Mouse (Mus musculus) bone marrow, adult 2 months (tissue): ENCODE data around the gene Fam208b.

Experiments used
- CTCF ChIP-seq: fragments of 200-500 bp; IDR thresholded peaks from 2 replicates; pipeline ENCODE4 v1.5.1; 2011; ENCODE audit warnings: low read length, control low read depth; ENCODE audit not compliant: control insufficient read depth, insufficient read depth
- POLR2A ChIP-seq: fragments of 200-500 bp; IDR thresholded peaks from 2 replicates; pipeline ENCODE4 v1.6.1; 2011; ENCODE audit warnings: low read depth, mild to moderate bottlenecking, control low read depth, low read length, borderline replicate concordance; ENCODE audit not compliant: control insufficient read depth

DNA sequence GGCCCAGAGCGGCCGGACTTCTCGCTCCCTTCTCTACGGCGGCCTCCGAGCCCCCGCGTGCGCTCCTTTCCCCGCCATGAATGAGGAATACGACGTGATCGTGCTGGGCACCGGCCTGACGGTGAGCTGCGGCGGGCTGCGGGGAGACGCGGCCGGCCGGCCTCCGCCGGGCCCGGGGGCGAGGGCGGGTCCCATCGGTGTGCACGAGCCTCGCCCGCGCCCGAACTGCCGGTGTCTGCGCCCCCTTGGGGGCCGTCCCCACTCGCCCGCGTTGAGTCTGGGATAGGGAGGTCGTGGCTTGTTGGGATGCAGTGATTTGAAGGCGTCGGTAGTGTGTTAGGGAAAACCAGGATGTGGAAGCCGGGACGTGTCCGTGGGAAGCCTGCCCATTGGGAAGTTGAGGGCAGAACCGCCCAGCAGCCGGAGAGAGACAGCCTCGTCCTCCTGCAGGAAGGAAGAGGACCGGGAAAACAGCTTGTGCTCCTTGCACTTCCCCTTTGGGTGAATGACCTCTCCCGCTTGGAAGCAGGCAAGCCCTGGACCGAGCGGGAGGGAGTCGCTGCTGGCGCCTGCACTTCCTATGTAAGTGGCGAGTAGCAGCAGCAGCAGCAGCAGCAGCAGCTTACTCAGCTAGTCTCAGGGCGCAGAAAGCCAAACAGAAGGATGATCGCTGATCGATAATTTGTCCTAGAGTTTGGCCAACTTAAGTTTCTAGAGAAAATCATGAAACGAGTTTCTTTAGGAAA, 72.5 kb downstream of the Fam208b start:
- no peak for TF ChIP-seq CTCF
- TF ChIP-seq POLR2A = peak; percentile 48; the same call in 1 of the 2 replicates
